Mouse (Mus musculus) brain, adult 2 months (tissue): ENCODE data around the gene Klrd1.
"Not testable (repeated sequence)": the region's sequence is repeated elsewhere in the genome, so short reads cannot be mapped to it uniquely, and the experiment has no call there.

Source experiments
- DNase-seq: peaks from one replicate; pipeline ENCODE4 v3.0.0; 2011; ENCODE audit warnings: low read depth, low spot score

Gene Klrd1

DNA sequence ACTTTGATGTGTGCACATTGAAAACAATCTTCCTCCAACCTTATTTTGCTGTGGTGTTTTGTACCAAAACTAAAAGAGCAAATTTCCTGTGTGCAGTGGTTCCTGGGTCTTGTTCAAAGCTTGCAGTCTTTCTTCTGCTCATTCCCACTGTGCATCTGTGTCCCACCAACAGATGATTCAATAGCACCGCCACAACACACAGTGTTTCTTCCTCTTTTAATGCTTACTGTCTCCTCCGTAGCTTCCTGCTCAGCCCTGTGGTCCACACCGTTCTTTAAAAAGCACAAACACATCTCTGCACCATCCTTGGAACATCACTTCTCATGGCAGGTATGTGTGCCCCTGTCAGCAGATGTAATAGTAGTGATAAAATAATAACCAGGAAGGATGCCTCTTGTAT is at the start of gene Klrd1:
Klrd1 (plus strand) TSS at position 275 of the 400 bp plus-strand sequence.
- no peak for DNase-seq

GRCm38 (mm10) chr6:129541931-129542330 is 49.7 kb upstream of the Klrd1 start:
- DNase-seq, result no peak

DNA sequence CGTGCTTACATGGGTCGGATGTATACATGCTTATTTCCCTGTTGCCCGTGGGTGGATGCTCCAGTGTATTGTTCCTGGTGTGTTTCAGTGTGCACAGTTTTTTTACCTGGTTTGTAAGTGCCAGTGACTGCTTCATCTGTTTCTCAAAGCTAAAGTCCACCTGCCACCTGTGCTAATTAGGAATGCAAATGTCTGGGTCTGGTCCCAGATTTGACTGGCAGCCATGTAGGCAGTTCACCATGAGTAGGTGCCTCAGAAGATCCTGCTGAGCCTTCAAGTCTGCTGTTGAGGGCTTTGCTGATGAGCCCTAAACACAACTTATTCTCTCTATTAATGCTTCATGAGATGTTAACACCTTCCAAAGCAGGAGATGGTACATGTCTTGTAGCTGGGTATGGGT is 49.0 kb upstream of the Klrd1 start:
- peak; percentile 46 for DNase-seq

DNA sequence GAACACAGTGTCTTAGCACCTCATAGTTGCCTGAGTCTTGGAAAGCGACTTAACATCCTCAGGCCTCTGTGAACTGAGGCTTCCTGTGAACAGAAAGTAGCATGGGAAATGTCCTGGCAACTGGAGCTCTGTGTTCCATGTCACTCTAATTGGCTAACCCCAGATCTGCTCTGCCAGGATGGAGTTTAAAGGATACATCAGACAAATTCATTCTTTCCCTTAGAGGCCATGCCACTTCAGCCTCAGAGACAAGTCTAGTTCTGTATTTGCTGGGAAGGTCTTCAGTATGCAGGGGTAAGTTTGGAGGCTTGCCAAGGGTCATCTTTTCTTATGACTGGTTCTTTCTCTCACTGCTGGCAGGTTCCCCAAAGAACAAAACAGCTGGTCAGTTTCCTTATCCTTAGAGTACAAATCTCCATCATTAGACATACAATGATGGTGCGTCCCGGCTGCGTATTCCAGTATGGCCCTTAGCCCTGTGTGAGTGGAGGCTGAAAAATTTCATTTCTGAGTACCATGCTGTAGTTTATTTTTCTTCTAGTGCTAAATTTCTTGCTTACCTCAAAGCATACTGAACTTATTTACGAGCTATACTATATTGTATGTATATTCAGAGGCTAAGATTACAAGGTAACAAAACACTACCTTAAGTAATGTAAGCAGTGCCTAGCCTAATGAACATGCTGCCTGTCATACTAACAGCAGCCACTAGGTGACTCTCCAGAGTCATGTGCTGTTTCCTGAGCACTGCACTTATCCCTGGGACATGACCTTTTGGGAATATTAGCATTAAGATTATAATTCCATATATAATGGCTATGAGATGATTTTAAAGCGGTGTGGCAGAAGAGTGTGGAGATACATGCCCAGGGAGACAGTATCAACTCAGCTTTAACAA is 47.6 kb upstream of the Klrd1 start:
- DNase-seq, result peak; percentile 89

DNA sequence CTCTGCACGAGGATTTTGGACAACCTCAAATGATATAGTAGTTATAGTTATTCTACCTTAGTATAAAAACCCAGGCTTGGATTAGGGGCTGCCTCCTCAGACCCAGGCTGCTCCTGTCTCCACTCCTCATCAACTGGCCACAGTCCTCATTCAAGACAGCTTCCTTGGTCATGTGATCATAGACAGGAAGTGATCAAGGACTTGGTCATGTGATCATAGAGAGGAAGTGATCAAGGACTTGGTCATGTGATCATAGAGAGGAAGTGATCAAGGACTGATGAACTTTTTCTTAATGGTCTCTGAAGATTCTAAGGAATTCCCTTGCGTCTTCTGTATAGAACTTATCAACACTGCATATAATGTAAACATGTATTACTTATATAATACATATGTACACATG is 44.3 kb upstream of the Klrd1 start:
- DNase-seq, result no peak

DNA sequence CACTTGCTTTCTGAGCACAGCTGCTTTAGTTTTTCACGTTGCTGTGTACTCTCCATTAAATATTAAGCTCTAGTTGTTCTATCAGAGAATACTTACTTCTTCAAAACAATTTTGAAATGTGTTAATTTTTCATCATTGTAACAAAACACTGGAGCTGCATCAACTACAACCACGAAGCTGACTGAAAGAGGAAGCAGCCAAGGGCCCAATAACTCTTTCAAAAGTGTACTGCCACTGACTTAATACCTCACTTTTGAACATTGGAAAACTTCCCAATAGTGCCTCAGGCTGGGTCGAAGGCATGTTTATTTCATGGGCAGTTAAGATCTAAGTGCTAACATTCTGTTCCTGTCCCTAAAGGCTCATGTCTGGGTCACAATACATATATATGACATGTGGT is 43.6 kb upstream of the Klrd1 start:
- no peak for DNase-seq

GRCm38 (mm10) chr6:129557298-129558023 is 34.1 kb upstream of the Klrd1 start:
- peak; percentile 40 for DNase-seq

- peak; percentile 79 for DNase-seq
Measured at GRCm38 (mm10) chr6:129558946-129559640, 32.5 kb upstream of the Klrd1 start.

GRCm38 (mm10) chr6:129559641-129560027 is 31.9 kb upstream of the Klrd1 start:
- no peak for DNase-seq

DNA sequence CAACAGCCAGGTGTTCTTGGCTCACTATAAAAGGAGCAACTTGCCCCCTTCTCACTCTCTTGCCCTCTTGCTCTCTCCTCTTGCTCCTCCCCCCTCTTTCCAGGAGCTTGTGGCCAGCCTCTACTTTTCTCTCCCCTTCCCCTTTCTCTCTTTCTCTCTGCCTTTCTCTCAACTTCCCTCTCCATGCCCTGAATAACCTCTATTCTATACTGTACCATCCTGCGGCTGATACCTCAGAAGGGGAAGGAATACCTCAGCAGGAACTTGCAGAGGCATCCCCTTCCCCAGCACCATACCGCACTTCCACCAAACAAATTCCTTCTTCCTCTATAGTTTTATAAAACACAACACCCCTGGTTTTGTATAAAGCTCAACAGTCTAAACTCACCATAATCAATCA is 26.3 kb upstream of the Klrd1 start:
- DNase-seq, result no peak

DNA sequence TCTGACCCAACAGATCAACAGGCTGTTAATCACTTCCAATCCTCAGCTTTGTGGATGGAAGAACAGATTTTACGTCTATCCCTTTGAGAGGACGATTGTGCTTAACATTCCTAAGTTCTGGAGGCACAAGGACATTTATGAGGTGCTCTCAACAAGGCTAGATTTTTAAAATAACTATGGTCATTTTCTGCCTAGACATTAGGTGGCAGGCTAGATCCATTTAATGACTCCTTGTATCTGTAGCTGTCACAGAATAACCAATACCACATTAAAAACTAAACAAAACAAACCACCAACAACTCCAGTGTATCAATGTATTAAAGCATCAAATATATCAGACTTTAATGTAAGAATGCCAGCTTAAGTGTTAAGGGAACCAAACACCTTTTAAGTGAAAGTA is 16.3 kb upstream of the Klrd1 start:
- peak; percentile 27 for DNase-seq

GRCm38 (mm10) chr6:129577605-129578004 is 14.0 kb upstream of the Klrd1 start, which contains the start of gene Klre1:
Gene Klre1, plus strand, starts transcription at chr6:129577905.
- DNase-seq, result no peak

- DNase-seq, result peak; percentile 29
Measured at GRCm38 (mm10) chr6:129581274-129581673, 10.3 kb upstream of the Klrd1 start.

DNA sequence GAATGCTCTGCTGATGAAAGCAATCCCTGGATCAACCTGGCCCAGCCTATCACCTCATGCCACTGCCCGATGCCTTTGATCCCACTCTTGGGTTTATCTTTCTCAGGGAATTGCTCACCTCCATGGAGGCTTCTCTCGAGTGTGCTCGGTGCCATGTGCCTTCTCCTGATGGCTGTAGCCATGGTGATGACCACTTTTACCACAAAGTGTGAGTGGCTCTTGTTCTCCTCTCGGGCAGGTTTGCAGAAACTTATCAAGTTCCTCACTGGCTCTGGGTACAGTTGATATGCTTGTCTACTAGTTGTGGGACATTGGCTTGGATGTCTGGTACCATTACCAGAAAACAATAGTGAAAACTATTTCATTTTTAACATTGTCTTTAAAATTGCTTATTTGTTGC is 9.7 kb upstream of the Klrd1 start:
- no peak for DNase-seq

DNA sequence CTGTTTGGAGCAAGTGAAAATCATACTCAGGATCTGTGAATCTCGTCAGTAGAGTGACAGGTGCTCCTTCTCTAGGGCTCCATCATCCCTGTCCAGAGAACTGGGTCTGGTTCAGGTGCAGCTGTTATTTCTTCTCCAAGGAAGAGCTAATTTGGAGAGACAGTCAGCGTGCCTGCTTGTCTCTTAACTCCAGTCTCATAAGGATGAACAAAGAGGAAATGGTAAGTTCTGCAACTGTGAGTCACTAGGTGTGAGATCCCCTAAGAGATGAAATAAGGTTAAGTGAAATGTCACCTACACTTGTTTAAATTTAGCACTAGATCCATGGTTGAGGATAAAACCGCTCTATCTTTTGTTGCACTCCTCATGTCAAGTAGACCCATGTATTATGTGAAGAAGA is 8.6 kb upstream of the Klrd1 start:
- peak; percentile 6 for DNase-seq

DNA sequence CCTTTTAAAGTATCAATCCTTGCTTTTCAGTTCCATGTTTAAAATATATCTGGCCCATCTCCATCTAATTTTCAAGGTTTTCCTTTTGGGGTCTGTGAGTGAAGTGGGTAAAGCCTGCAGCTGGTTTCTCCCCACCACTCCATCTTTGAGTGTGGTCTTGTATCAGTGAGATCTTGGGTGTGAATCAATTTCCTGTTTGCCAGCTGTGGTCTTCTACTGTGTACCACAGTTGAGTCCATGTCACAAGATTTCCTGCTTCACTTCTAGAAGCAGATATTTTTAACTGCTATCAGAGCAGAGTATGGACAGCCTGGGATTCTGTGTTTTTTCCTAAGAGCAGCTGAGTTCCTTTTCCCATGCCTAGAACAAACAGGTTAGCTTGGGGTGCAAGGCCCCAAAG is 16.8 kb downstream of the Klrd1 start:
- DNase-seq, result no peak

- DNase-seq, result no peak
Measured at GRCm38 (mm10) chr6:129623735-129624134, 32.2 kb downstream of the Klrd1 start, which contains the start of gene Klrk1. Gene Klrk1, minus strand, starts transcription at chr6:129623864.

- not testable (repeated sequence) for DNase-seq
Measured at GRCm38 (mm10) chr6:129631046-129631445, 39.5 kb downstream of the Klrd1 start.

GRCm38 (mm10) chr6:129643237-129643636 is 51.7 kb downstream of the Klrd1 start, which contains the start of gene Klrc3:
Gene Klrc3, minus strand, starts transcription at chr6:129643337.
- DNase-seq, result not testable (repeated sequence)

GRCm38 (mm10) chr6:129644054-129644453 is 52.5 kb downstream of the Klrd1 start:
- DNase-seq, result not testable (repeated sequence)
